Mouse (Mus musculus) limb, embryonic 14.5 days (tissue): Measurements from ENCODE around the gene Soga3. TPM values are rescaled to one million over a fixed set of nuclear protein-coding genes. Genes with fewer than 3 reads are reported as not detected.

Experiments
- ATAC-seq: fragments of 200-750 bp; cut with Nextera tagmentation; 2 replicates; pipeline ENCODE4 v1.8.0; 2017; ENCODE audit warnings: low read depth, moderate number of reproducible peaks, moderate TSS enrichment; ENCODE audit not compliant: low FRiP score
- DNase-seq: peaks from one replicate; pipeline ENCODE4 v3.0.0-alpha.2; 2015; ENCODE audit warnings: low spot score
- H3K27ac ChIP-seq: fragments of 300-500 bp; sonication (generic); replicated peaks from 2 replicates; pipeline ENCODE4 v1.5.1; 2014; ENCODE audit warnings: low read depth, mild to moderate bottlenecking, low read length, moderate library complexity, mixed read lengths
- H3K27me3 ChIP-seq: fragments of 300-500 bp; sonication (generic); 2 replicates; pipeline ENCODE4 v1.6.1; 2014; ENCODE audit warnings: low read length, mixed read lengths; ENCODE audit not compliant: control insufficient read depth, insufficient read depth
- H3K36me3 ChIP-seq: fragments of 300-500 bp; sonication (generic); 2 replicates; pipeline ENCODE4 v1.6.1; 2014; ENCODE audit warnings: mild to moderate bottlenecking, low read length, moderate library complexity, mixed read lengths; ENCODE audit not compliant: control insufficient read depth, insufficient read depth
- H3K4me1 ChIP-seq: fragments of 300-500 bp; sonication (generic); 2 replicates; pipeline ENCODE4 v1.6.1; 2014; ENCODE audit warnings: antibody characterized with exemption, low read length, mixed read lengths; ENCODE audit not compliant: control insufficient read depth, insufficient read depth
- H3K4me2 ChIP-seq: fragments of 300-500 bp; sonication (generic); replicated peaks from 2 replicates; pipeline ENCODE4 v1.6.1; 2014; ENCODE audit warnings: low read depth, mild to moderate bottlenecking, low read length, moderate library complexity; ENCODE audit not compliant: severe bottlenecking
- H3K4me3 ChIP-seq: fragments of 300-500 bp; sonication (generic); replicated peaks from 2 replicates; pipeline ENCODE4 v1.5.1; 2014; ENCODE audit warnings: low read length
- H3K9ac ChIP-seq: fragments of 300-500 bp; sonication (generic); 2 replicates; pipeline ENCODE4 v1.6.1; 2014; ENCODE audit warnings: mild to moderate bottlenecking, low read depth, low read length, moderate library complexity; ENCODE audit not compliant: severe bottlenecking
- H3K9me3 ChIP-seq: fragments of 300-500 bp; sonication (generic); 2 replicates; pipeline ENCODE4 v1.6.1; 2016; ENCODE audit warnings: low read length; ENCODE audit not compliant: control insufficient read depth
- POLR2A ChIP-seq: fragments of 200-500 bp; IDR thresholded peaks from 2 replicates; pipeline ENCODE4 v1.8.0; 2012; ENCODE audit warnings: inconsistent platforms, mild to moderate bottlenecking, moderate library complexity, borderline replicate concordance; ENCODE audit not compliant: insufficient read depth, insufficient read length; ENCODE audit errors: extremely low read depth
- WGBS: fragments of 180-500 bp; shearing (Covaris S2); extraction: QIAGEN DNeasy Blood & Tissue Kit; methylation state at CpG from one replicate; pipeline ENCODE4 v1.1.7; 2014; 5-methylcytosine and 5-hydroxymethylcytosine counted together
- polyA plus RNA-seq, 2 experiments: library from polyadenylated mRNA; depleted of rRNA in 1 of 2; stranded (reverse) in 1 of 2; unstranded in 1 of 2; fragments of >200 nt; fragmentation: Nextera tagmentation in 1 of 2; extraction: Ambion mirVana in 1 of 2; gene quantifications; 2 replicates each; pipeline versions ENCODE4 v1.2.1 to v1.2.3; 2012 to 2014

Soga3 gene
- polyA plus RNA-seq, 2 experiments, result 0.47 to 0.65 TPM

DNA sequence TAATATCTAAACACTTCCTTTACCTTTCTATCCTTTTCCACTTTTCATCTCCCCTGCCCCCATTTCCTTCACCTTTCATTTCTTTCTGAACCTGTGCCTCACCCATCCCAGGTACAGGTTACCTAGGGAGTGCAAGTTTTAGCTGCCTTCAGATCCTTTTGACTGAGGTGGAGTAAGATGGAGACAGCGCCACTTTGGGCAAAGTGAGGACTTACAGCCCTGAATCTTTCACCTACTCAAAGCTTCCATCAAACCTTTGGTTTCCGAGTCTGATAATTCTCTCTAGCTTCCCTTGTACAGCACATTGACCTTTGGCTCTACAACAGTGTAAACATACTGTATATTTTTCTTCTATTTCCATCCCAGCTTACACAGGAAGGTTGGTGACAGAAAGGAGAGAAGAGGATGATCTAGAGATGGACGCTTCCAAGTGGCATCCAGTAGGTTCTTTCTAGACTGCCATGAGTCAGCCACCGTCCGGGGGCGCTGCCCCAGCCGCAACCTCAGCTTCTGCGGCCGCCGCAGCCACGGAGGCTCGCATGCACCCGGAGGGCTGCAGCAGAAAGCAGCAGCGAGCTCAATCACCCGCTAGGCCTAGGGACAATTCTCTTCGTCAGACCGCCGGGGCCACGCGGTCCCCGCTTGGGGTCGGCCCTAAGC lies 2.7 kb downstream of the Soga3 start:
- H3K4me2 ChIP-seq, result peak overlapping the region; percentile 95
- peaks cover 8% of the 10 kb centered on the region; the same call in 1 of the 2 replicates for H3K4me1 ChIP-seq
- no peaks in the 10 kb centered on the region for H3K9me3 ChIP-seq
- TF ChIP-seq POLR2A, result no peak
- DNase-seq (no peak), ATAC-seq (no peak)
- H3K27ac ChIP-seq, result no peak overlapping the region
- peak overlapping the region; percentile 51 for H3K4me3 ChIP-seq
- no peaks in the 10 kb centered on the region for H3K36me3 ChIP-seq
- peaks cover 60% of the 10 kb centered on the region for H3K27me3 ChIP-seq
- H3K9ac ChIP-seq, result peak overlapping the region; percentile 21; the same call in 1 of the 2 replicates
- WGBS, result under 1% methylated on average over 22 of the region's 22 CpGs

GRCm38 (mm10) chr10:29146858-29147640 lies 3.4 kb downstream of the Soga3 start:
- ATAC-seq, result peak; percentile 88
- WGBS, result under 1% methylated on average over 47 of the region's 65 CpGs
- H3K36me3 ChIP-seq, result no peaks in the 10 kb centered on the region
- peaks cover 60% of the 10 kb centered on the region for H3K27me3 ChIP-seq
- H3K9me3 ChIP-seq, result no peaks in the 10 kb centered on the region
- no peak for TF ChIP-seq POLR2A
- peaks cover 8% of the 10 kb centered on the region; the same call in 1 of the 2 replicates for H3K4me1 ChIP-seq
- peak overlapping the region; percentile 95 for H3K4me2 ChIP-seq
- DNase-seq, result peak; percentile 81
- peak overlapping the region; percentile 21; the same call in 1 of the 2 replicates for H3K9ac ChIP-seq
- H3K4me3 ChIP-seq, result peak overlapping the region; percentile 51
- no peak overlapping the region for H3K27ac ChIP-seq

DNA sequence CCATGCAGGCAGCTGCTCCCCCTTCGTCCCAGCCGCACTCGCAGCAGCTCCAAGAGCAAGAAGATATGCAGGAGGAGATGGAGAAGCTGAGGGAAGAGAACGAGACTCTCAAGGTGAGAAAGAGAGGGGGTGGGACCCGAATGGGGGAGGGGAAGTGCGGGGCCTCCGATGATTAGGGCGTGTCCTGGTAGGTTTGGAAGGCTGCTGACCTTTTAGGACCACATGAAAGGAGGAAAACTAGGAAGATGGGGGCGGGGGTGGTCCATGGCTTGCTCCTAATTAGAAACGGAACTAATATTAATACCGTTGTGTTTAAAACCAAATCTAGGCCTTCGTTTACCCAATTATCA lies 4.0 kb downstream of the Soga3 start:
- peak overlapping the region; percentile 51 for H3K4me3 ChIP-seq
- peaks cover 60% of the 10 kb centered on the region for H3K27me3 ChIP-seq
- under 1% methylated on average over 12 of the region's 12 CpGs for WGBS
- ATAC-seq (no peak), DNase-seq (no peak)
- H3K4me2 ChIP-seq, result peak overlapping the region; percentile 95
- H3K9ac ChIP-seq, result no peak overlapping the region
- no peaks in the 10 kb centered on the region for H3K9me3 ChIP-seq
- H3K4me1 ChIP-seq, result peaks cover 8% of the 10 kb centered on the region; the same call in 1 of the 2 replicates
- no peak overlapping the region for H3K27ac ChIP-seq
- no peaks in the 10 kb centered on the region for H3K36me3 ChIP-seq
- TF ChIP-seq POLR2A, result no peak

GRCm38 (mm10) chr10:29148076-29148475 lies 4.4 kb downstream of the Soga3 start:
- H3K4me2 ChIP-seq, result peak overlapping the region; percentile 95; the same call in 1 of the 2 replicates
- H3K27ac ChIP-seq, result no peak overlapping the region
- no peaks in the 10 kb centered on the region for H3K36me3 ChIP-seq
- peak overlapping the region; percentile 51 for H3K4me3 ChIP-seq
- no peak for ATAC-seq
- H3K9ac ChIP-seq, result no peak overlapping the region
- TF ChIP-seq POLR2A, result no peak
- H3K27me3 ChIP-seq, result peaks cover 57% of the 10 kb centered on the region
- 5% methylated on average over 21 of the region's 21 CpGs for WGBS
- no peak for DNase-seq
- no peaks in the 10 kb centered on the region for H3K9me3 ChIP-seq
- peaks cover 8% of the 10 kb centered on the region; the same call in 1 of the 2 replicates for H3K4me1 ChIP-seq

DNA sequence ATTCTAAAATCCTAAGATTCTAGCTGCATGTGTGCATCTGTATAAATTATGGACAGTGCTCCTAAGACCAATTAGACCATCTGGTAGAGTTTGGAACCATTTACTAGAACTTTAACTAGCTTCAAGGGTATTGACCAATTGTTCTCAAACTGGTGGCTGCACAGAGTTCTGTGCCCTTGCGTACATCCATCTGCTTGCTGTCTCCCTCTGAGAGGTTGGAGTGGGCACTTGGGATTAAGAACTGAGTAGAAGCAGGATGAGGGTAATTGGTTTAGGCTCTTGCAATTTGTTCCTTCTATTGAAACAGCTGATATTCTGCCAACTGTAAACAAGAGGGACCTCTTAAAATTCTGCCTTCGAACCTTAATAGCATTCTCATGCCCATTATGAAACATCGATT lies 11.7 kb downstream of the Soga3 start:
- no peak overlapping the region for H3K27ac ChIP-seq
- H3K9me3 ChIP-seq, result no peaks in the 10 kb centered on the region
- ATAC-seq (no peak), DNase-seq (no peak)
- no peak overlapping the region for H3K4me2 ChIP-seq
- H3K27me3 ChIP-seq, result no peaks in the 10 kb centered on the region
- H3K4me1 ChIP-seq, result no peaks in the 10 kb centered on the region
- H3K9ac ChIP-seq, result no peak overlapping the region
- no peak overlapping the region for H3K4me3 ChIP-seq
- 82% methylated on average over 3 of the region's 3 CpGs for WGBS
- TF ChIP-seq POLR2A, result no peak
- H3K36me3 ChIP-seq, result no peaks in the 10 kb centered on the region
